Mouse (Mus musculus) brain, embryonic 14.5 days (tissue): Measurements from ENCODE around the gene Clec14a. TPM values are rescaled to one million over a fixed set of nuclear protein-coding genes. Genes with fewer than 3 reads are reported as not detected.

ENCODE experiments used
- DNase-seq: peaks from one replicate; pipeline ENCODE4 v3.0.0-alpha.2; 2011; ENCODE audit warnings: low read depth
- CTCF ChIP-seq: fragments of 200-500 bp; IDR thresholded peaks from 2 replicates; pipeline ENCODE4 v1.5.1; 2012; ENCODE audit warnings: inconsistent platforms, mild to moderate bottlenecking, moderate library complexity, borderline replicate concordance; ENCODE audit not compliant: insufficient read depth, insufficient read length; ENCODE audit errors: extremely low read depth
- POLR2A ChIP-seq: fragments of 200-500 bp; IDR thresholded peaks from 2 replicates; pipeline ENCODE4 v1.6.1; 2012; ENCODE audit warnings: mild to moderate bottlenecking, inconsistent platforms, borderline replicate concordance; ENCODE audit not compliant: poor library complexity, insufficient read depth, insufficient read length, severe bottlenecking; ENCODE audit errors: extremely low read depth
- polyA plus RNA-seq: library from polyadenylated mRNA; depleted of rRNA; stranded (reverse); fragments of >200 nt; gene quantifications from 2 replicates; pipeline ENCODE4 v1.2.3, GENCODE M21; 2012; rRNA removed

Clec14a gene
- polyA plus RNA-seq, 1 experiment, result 5.3 TPM

DNA sequence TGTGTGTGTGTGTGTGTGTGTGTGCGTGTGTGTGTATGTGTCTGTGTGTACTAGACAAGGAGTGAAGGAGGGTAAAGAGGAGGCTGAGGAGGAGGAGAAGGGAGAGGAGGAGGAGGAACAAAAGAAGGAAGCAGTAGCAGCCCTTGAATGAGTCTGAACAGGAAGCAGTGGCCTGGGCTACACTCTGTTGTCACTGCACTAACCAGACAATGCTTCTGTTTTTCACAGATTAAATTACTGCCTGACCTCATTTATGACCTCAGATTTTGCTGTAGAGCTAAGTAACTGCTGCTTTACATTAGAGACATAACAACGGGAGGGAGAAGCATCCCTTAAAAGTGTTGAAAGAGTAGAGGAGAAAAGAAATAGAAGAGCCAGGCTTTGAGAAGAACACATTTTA, 52.9 kb downstream of the Clec14a start:
- DNase-seq, result no peak
- TF ChIP-seq POLR2A (no peak), CTCF (no peak)

Other genes starting within 250 kb of the Clec14a start
- gene Sstr1, start 57.5 kb downstream of the Clec14a start, polyA plus RNA-seq, result 11.1 and 13.5 TPM in 2 replicates